Mouse (Mus musculus) spleen, adult 2 months (tissue): ENCODE data around the gene Opn1sw. TPM values are rescaled to one million over a fixed set of nuclear protein-coding genes. Genes with fewer than 3 reads are reported as not detected.

Source experiments
- DNase-seq, 2 experiments: peaks; one replicate each; pipeline versions ENCODE4 v3.0.0 to v3.0.0-alpha.2; 2012 to 2021; ENCODE audit warnings: low spot score in 2 of 2, low read depth in 1 of 2
- H3K27ac ChIP-seq: fragments of 200-500 bp; 2 replicates; pipeline ENCODE4 v1.5.1; 2012; ENCODE audit warnings: low read length, inconsistent platforms; ENCODE audit not compliant: insufficient read depth
- H3K27me3 ChIP-seq: fragments of 200-500 bp; 2 replicates; pipeline ENCODE4 v1.6.1; 2012; ENCODE audit warnings: mild to moderate bottlenecking, moderate library complexity, low read length, inconsistent platforms; ENCODE audit not compliant: control insufficient read depth, insufficient read depth
- H3K36me3 ChIP-seq: fragments of 200-500 bp; 2 replicates; pipeline ENCODE4 v1.6.1; 2012; ENCODE audit warnings: mild to moderate bottlenecking, low read length, inconsistent platforms; ENCODE audit not compliant: control insufficient read depth, insufficient read depth
- H3K4me1 ChIP-seq: fragments of 200-500 bp; 2 replicates; pipeline ENCODE4 v1.6.1; 2011; ENCODE audit warnings: inconsistent platforms; ENCODE audit not compliant: control insufficient read depth, insufficient read depth, insufficient read length
- H3K4me3 ChIP-seq: fragments of 200-500 bp; 2 replicates; pipeline ENCODE4 v1.5.1; 2011; ENCODE audit warnings: mild to moderate bottlenecking, inconsistent platforms; ENCODE audit not compliant: insufficient read depth, insufficient read length; ENCODE audit errors: extremely low read depth
- CTCF ChIP-seq: fragments of 200-500 bp; IDR thresholded peaks from 2 replicates; pipeline ENCODE4 v1.5.1; 2011; ENCODE audit warnings: mild to moderate bottlenecking, inconsistent platforms; ENCODE audit not compliant: insufficient read depth, insufficient read length, insufficient replicate concordance; ENCODE audit errors: extremely low read depth
- POLR2A ChIP-seq: fragments of 200-500 bp; IDR thresholded peaks from 2 replicates; pipeline ENCODE4 v1.6.1; 2011; ENCODE audit warnings: low read depth, low read length, inconsistent platforms
- WGBS: fragments of 180-500 bp; shearing (Covaris S2); methylation state at CpG from one replicate; pipeline ENCODE4 v1.1.7; 2018; 5-methylcytosine and 5-hydroxymethylcytosine counted together
- polyA plus RNA-seq: library from polyadenylated mRNA; depleted of rRNA; stranded (reverse); fragments of >200 nt; gene quantifications from 2 replicates; pipeline ENCODE4 v1.2.3, GENCODE M21; 2012

The Opn1sw gene
- polyA plus RNA-seq, 1 experiment: not detected

DNA sequence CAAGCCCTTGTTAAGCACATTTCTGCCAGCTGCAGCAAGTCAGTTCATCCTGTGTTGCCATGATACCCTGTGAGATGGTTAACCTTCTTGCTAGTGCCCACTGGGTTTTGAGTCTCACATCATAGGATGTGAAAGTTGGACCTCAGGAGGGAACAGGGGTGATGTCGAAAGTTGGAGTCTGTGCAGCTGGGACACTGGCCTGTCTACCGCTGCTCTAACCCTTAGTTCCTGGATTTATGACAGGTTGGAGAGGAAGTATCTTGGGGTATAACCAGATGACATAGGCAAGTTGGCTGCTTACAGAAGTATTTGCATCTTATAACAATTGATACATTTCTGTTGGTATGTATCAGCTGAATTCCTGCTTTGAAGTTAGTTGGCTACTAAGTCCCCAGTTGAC lies 32.3 kb upstream of the Opn1sw start:
- H3K4me3 ChIP-seq: no peak overlapping the region
- no peak for DNase-seq
- H3K36me3 ChIP-seq: no peaks in the 10 kb centered on the region
- H3K27me3 ChIP-seq: no peaks in the 10 kb centered on the region
- no peaks in the 10 kb centered on the region for H3K4me1 ChIP-seq
- H3K27ac ChIP-seq: no peak overlapping the region
- WGBS: 11% methylated on average over 2 of the region's 2 CpGs
- TF ChIP-seq POLR2A (no peak), CTCF (no peak)

GRCm38 (mm10) chr6:29415446-29415845 lies 27.2 kb upstream of the Opn1sw start:
- H3K4me1 ChIP-seq: no peaks in the 10 kb centered on the region
- H3K27me3 ChIP-seq: no peaks in the 10 kb centered on the region
- WGBS: 38% methylated on average over 9 of the region's 9 CpGs
- TF ChIP-seq CTCF (no peak), POLR2A (no peak)
- H3K27ac ChIP-seq: no peak overlapping the region
- no peak for DNase-seq
- no peaks in the 10 kb centered on the region for H3K36me3 ChIP-seq
- no peak overlapping the region for H3K4me3 ChIP-seq

DNA sequence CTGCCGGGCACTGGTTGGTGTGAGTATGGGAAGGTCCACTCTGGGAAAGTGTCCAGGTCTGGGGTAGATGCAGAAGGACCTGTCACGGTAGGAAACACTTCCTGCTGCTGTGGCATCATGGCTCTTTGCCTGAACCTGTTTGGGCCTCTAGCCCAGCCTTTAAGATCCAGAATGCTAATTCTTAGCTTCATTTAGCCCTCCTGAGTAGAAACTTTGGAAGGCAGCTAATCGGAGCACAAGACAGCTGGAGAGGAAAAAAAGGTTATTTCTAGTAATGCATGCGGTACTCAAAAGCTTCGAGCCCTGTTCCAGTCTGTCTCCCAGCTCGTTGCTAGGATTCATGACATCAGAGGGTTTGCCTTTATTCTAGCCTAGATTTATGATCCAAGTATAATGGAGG lies 18.1 kb upstream of the Opn1sw start:
- H3K36me3 ChIP-seq: no peaks in the 10 kb centered on the region
- TF ChIP-seq POLR2A: no peak
- TF ChIP-seq CTCF: no peak
- WGBS: 80% methylated on average over 6 of the region's 6 CpGs
- DNase-seq: no peak
- H3K27me3 ChIP-seq: peaks cover 3% of the 10 kb centered on the region
- no peak overlapping the region for H3K27ac ChIP-seq
- no peaks in the 10 kb centered on the region for H3K4me1 ChIP-seq
- no peak overlapping the region for H3K4me3 ChIP-seq

GRCm38 (mm10) chr6:29402693-29403342 lies 14.6 kb upstream of the Opn1sw start:
- H3K27ac ChIP-seq: no peak overlapping the region
- no peak for TF ChIP-seq POLR2A
- no peak for TF ChIP-seq CTCF
- no peak for DNase-seq
- WGBS: 15% methylated on average over 34 of the region's 34 CpGs
- no peaks in the 10 kb centered on the region for H3K36me3 ChIP-seq
- H3K4me1 ChIP-seq: no peaks in the 10 kb centered on the region
- no peak overlapping the region for H3K4me3 ChIP-seq
- H3K27me3 ChIP-seq: peaks cover 3% of the 10 kb centered on the region

DNA sequence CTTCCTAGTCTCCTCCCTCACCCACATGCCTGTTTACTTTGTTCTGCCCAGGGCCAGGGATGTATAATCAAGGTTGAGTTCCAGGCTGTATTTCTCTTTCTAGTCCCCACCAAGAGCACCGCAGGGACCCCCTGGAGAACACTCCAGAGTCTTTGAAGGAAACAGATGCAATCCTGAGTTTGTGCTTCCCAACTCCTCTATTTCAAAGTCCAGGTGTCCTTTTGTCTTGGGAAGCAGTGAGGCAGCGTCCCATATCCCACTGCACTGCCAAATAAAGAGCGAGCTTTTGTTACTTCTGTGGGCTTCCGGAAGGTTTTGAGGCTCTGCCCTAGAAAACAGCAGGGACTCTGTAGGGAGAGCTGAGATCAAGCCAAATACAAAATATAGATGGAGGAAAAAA lies 11.6 kb upstream of the Opn1sw start:
- 87% methylated on average over 4 of the region's 4 CpGs for WGBS
- peaks cover 4% of the 10 kb centered on the region; the same call in 1 of the 2 replicates for H3K4me1 ChIP-seq
- peaks cover 20% of the 10 kb centered on the region for H3K27me3 ChIP-seq
- H3K27ac ChIP-seq: no peak overlapping the region
- H3K36me3 ChIP-seq: no peaks in the 10 kb centered on the region
- DNase-seq: no peak
- TF ChIP-seq POLR2A (no peak), CTCF (no peak)
- H3K4me3 ChIP-seq: no peak overlapping the region

- Histone ChIP-seq H3K27ac (no peak overlapping the region), H3K4me1 (peaks cover 4% of the 10 kb centered on the region; the same call in 1 of the 2 replicates), H3K27me3 (peaks cover 22% of the 10 kb centered on the region), H3K36me3 (no peaks in the 10 kb centered on the region), H3K4me3 (no peak overlapping the region)
- 63% methylated on average over 6 of the region's 6 CpGs for WGBS
- DNase-seq: no peak
- TF ChIP-seq CTCF (no peak), POLR2A (no peak)
Observed at GRCm38 (mm10) chr6:29397575-29397974, 9.3 kb upstream of the Opn1sw start.
